Mouse (Mus musculus): ENCODE data around the gene Rpl34. TPM values are rescaled to one million over a fixed set of nuclear protein-coding genes. Genes with fewer than 3 reads are reported as not detected.

Gene Rpl34
- polyA plus RNA-seq, 1 experiment = 1,847 TPM

GRCm38 (mm10) chr3:130697622-130698021 is 32.6 kb downstream of the Rpl34 start:
- TF ChIP-seq POLR2A (IDR thresholded peaks at IDR 0.05; ENCODE audit: insufficient read length, low read depth) (no peak), E2F4 (IDR thresholded peaks at IDR 0.05; ENCODE audit: insufficient read depth) (no peak), TCF3 (IDR thresholded peaks at IDR 0.05; ENCODE audit: insufficient read length, low read depth) (no peak), SRF (IDR thresholded peaks at IDR 0.05; ENCODE audit: control insufficient read depth, insufficient read length, low read depth) (no peak), MYOD1 (IDR thresholded peaks at IDR 0.05; ENCODE audit: control insufficient read depth in 1 of 3, insufficient read length in 2 of 3, low read depth in 2 of 3) (no peak), MYOG (IDR thresholded peaks at IDR 0.05; ENCODE audit: control insufficient read depth in 1 of 3, insufficient read depth in 1 of 3, insufficient read length in 2 of 3, low read depth in 2 of 3) (no peak), REST (IDR thresholded peaks at IDR 0.05; ENCODE audit: insufficient read depth, insufficient read length) (no peak), TCF12 (IDR thresholded peaks at IDR 0.05; ENCODE audit: insufficient read depth, poor library complexity, severe bottlenecking) (no peak), POLR2AphosphoS2 (IDR thresholded peaks at IDR 0.05; ENCODE audit: insufficient read length, low read depth) (no peak)
- peaks cover 17% of the 10 kb centered on the region for H3K79me2 ChIP-seq (ENCODE audit: control insufficient read depth, insufficient read depth)
- H3K4me3 ChIP-seq = no peak overlapping the region
- H3K27me3 ChIP-seq (ENCODE audit: control insufficient read depth, insufficient read depth, insufficient read length) = no peaks in the 10 kb centered on the region
- H3K4me2 ChIP-seq (ENCODE audit: low read depth) = no peak overlapping the region
- no peak overlapping the region for H3ac ChIP-seq (ENCODE audit: control insufficient read depth, insufficient read length)
- H3K36me3 ChIP-seq (ENCODE audit: control insufficient read depth, insufficient read depth) = peaks cover 7% of the 10 kb centered on the region

DNA sequence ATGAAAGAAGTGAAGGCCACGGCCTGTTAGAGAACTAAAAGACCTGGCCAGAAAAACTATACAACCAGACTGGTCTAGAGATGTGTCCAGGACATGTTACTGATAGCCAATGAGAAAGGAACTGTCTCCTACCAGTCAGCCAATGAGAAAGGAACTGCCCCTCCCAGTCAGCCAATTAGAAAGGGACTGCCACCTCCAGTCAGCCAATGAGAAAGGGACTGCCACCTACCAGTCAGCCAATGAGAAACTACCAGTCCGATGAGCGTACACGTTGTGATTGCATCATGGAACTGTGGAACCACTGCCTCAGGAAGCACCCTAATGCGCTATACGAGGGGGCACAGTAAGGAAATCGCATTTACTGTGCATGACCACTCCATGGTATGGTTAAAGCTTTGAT is 35.5 kb downstream of the Rpl34 start:
- no peak overlapping the region for H3ac ChIP-seq (ENCODE audit: control insufficient read depth, insufficient read length)
- no peak for TF ChIP-seq REST (IDR thresholded peaks at IDR 0.05; ENCODE audit: insufficient read depth, insufficient read length)
- TF ChIP-seq POLR2AphosphoS2 (IDR thresholded peaks at IDR 0.05; ENCODE audit: insufficient read length, low read depth) = no peak
- TF ChIP-seq SRF (IDR thresholded peaks at IDR 0.05; ENCODE audit: control insufficient read depth, insufficient read length, low read depth) = no peak
- TF ChIP-seq CEBPB (IDR thresholded peaks at IDR 0.05; ENCODE audit: insufficient read depth, poor library complexity, severe bottlenecking) = no peak
- TF ChIP-seq MAX (IDR thresholded peaks at IDR 0.05; ENCODE audit: low read depth) = no peak
- no peak for TF ChIP-seq E2F4 (IDR thresholded peaks at IDR 0.05; ENCODE audit: insufficient read depth)
- no peak for TF ChIP-seq TCF3 (IDR thresholded peaks at IDR 0.05; ENCODE audit: insufficient read length, low read depth)
- TF ChIP-seq MYOG (IDR thresholded peaks at IDR 0.05; ENCODE audit: control insufficient read depth in 1 of 3, insufficient read depth in 1 of 3, insufficient read length in 2 of 3, low read depth in 2 of 3) = no peak
- TF ChIP-seq TCF12 (IDR thresholded peaks at IDR 0.05; ENCODE audit: insufficient read depth, poor library complexity, severe bottlenecking) = no peak
- TF ChIP-seq MYOD1 (IDR thresholded peaks at IDR 0.05; ENCODE audit: control insufficient read depth in 1 of 3, insufficient read length in 2 of 3, low read depth in 2 of 3) = no peak
- TF ChIP-seq POLR2A (IDR thresholded peaks at IDR 0.05; ENCODE audit: insufficient read length, low read depth) = no peak
- no peak for TF ChIP-seq USF1 (IDR thresholded peaks at IDR 0.05; ENCODE audit: low read depth)
- H3K4me3 ChIP-seq = no peak overlapping the region
- no peaks in the 10 kb centered on the region for H3K27me3 ChIP-seq (ENCODE audit: control insufficient read depth, insufficient read depth, insufficient read length)
- H3K79me2 ChIP-seq (ENCODE audit: control insufficient read depth, insufficient read depth) = peaks cover 11% of the 10 kb centered on the region
- no peak overlapping the region for H3K4me2 ChIP-seq (ENCODE audit: low read depth)
- H3K36me3 ChIP-seq (ENCODE audit: control insufficient read depth, insufficient read depth) = peaks cover 4% of the 10 kb centered on the region

DNA sequence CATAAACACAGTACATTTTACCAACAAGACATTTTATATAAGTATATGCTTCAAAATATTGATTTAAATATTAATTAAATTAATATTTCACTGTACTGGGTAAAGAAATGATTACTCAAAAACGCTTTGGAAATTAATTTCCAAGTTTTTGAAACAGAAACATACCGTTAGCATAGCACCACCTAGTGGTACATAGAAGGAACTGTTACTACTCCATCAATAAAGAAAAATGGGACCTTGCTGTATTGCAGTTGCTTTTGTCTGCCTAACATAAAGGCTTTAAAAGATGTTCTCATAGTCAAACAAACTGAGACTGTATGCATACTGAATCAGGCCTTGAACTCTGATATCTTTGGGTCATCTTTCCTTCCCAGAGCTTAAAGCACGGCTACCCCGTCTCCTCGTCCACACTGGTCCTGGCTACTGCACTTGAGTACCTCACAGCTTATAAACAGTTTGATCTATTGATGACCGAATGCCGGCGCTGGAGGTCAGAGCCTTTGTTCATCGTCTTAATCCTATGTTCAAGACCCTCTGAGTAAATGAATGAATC is 36.1 kb downstream of the Rpl34 start:
- peaks cover 4% of the 10 kb centered on the region for H3K36me3 ChIP-seq (ENCODE audit: control insufficient read depth, insufficient read depth)
- H3ac ChIP-seq (ENCODE audit: control insufficient read depth, insufficient read length) = no peak overlapping the region
- H3K4me2 ChIP-seq (ENCODE audit: low read depth) = no peak overlapping the region
- H3K4me3 ChIP-seq = no peak overlapping the region
- H3K27me3 ChIP-seq (ENCODE audit: control insufficient read depth, insufficient read depth, insufficient read length) = no peaks in the 10 kb centered on the region
- TF ChIP-seq SRF (IDR thresholded peaks at IDR 0.05; ENCODE audit: control insufficient read depth, insufficient read length, low read depth) (no peak), POLR2AphosphoS2 (IDR thresholded peaks at IDR 0.05; ENCODE audit: insufficient read length, low read depth) (no peak), CEBPB (IDR thresholded peaks at IDR 0.05; ENCODE audit: insufficient read depth, poor library complexity, severe bottlenecking) (no peak), E2F4 (IDR thresholded peaks at IDR 0.05; ENCODE audit: insufficient read depth) (no peak), MAX (IDR thresholded peaks at IDR 0.05; ENCODE audit: low read depth) (no peak), MYOD1 (IDR thresholded peaks at IDR 0.05; ENCODE audit: control insufficient read depth in 1 of 3, insufficient read length in 2 of 3, low read depth in 2 of 3) (no peak), MYOG (IDR thresholded peaks at IDR 0.05; ENCODE audit: control insufficient read depth in 1 of 3, insufficient read depth in 1 of 3, insufficient read length in 2 of 3, low read depth in 2 of 3) (no peak), TCF12 (IDR thresholded peaks at IDR 0.05; ENCODE audit: insufficient read depth, poor library complexity, severe bottlenecking) (no peak), POLR2A (IDR thresholded peaks at IDR 0.05; ENCODE audit: insufficient read length, low read depth) (no peak), REST (IDR thresholded peaks at IDR 0.05; ENCODE audit: insufficient read depth, insufficient read length) (no peak)
- H3K79me2 ChIP-seq (ENCODE audit: control insufficient read depth, insufficient read depth) = peaks cover 11% of the 10 kb centered on the region

GRCm38 (mm10) chr3:130691596-130692170 is 38.5 kb downstream of the Rpl34 start:
- Histone ChIP-seq H3K27me3 (ENCODE audit: control insufficient read depth, insufficient read depth, insufficient read length) (no peaks in the 10 kb centered on the region), H3K4me3 (no peak overlapping the region), H3K36me3 (ENCODE audit: control insufficient read depth, insufficient read depth) (peaks cover 4% of the 10 kb centered on the region), H3K4me2 (ENCODE audit: low read depth) (no peak overlapping the region), H3ac (ENCODE audit: control insufficient read depth, insufficient read length) (no peak overlapping the region), H3K79me2 (ENCODE audit: control insufficient read depth, insufficient read depth) (no peaks in the 10 kb centered on the region)
- TF ChIP-seq POLR2A (IDR thresholded peaks at IDR 0.05; ENCODE audit: insufficient read length, low read depth) = no peak
- TF ChIP-seq MYOG (IDR thresholded peaks at IDR 0.05; ENCODE audit: control insufficient read depth in 1 of 3, insufficient read depth in 1 of 3, insufficient read length in 2 of 3, low read depth in 2 of 3) = peak in 1 of 3 experiments; percentile 72
